Comparison of ENCODE assay signal across 10 mouse cellular contexts in the genomic region with DNA sequence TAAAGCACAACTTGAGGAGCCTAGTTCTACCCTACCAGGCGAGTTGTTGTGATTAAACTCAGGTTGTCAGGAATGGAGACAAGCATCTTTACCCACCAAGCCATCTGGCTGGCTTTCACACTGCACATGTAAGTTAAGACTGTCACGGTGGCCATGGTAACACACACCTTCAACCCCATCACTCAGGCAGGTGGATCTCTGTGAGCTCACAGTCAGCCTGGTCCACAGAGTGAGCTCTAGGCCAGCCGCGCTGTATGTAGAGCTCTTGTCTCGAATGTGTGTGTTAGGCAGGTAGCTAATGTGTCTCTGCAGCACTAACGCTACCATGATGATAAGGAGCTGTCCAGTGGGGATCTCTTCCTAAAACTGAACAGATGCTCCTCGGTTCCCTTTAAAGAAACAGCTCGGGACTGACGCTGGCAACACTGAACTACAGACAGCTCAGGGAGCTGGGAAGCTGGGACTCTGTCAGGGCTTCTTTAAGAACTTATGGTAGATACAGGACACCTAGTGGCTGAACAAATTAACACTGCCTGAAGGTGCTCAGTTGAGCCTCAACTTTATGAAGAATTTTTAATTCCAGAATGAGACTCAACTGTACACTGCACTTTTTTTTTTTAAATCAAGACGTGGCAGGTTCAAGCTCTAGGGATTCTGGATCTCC.
DNase-seq lines count a peak whose midpoint lies in the region; ATAC-seq and TF ChIP-seq lines count a peak whose summit lies in the region.
"Had no signal": no experiment of that assay in that cellular context is flagged by ENCODE, and none has a peak within 500 bp of the region (broad histone marks: within the 10 kb centered on the region; RNA-seq: fewer than 3 reads in every experiment).

No protein-coding gene starts in this region.

- H3K9ac ChIP-seq in CH12.LX (ENCODE audit: insufficient read depth, low read depth) = no peak overlapping the region
- no peak overlapping the region for H3K9ac ChIP-seq in heart, postnatal 0 days (replicated peaks; ENCODE audit: low read depth, low read length)

- peaks cover 2 to 11% of the 10 kb centered on the region in 2 experiments; a peak in 2 of 4 replicates for H3K4me1 ChIP-seq in CH12.LX (ENCODE audit: control insufficient read depth in 1 of 2, insufficient read depth in 2 of 2)
- no peaks in the 10 kb centered on the region for H3K4me1 ChIP-seq in heart, postnatal 0 days (ENCODE audit: control insufficient read depth, insufficient read depth)

- in situ Hi-C loops in CH12.LX (cut with MboI; ENCODE audit: low pct_ligation_motif_present, low pct_unique_long_range_greater_than_20kb, low sequenced_read_pairs) = no loop called here

- H3K36me3 ChIP-seq in CH12.LX (replicated peaks in 1 of 2; ENCODE audit: control insufficient read depth in 1 of 2, insufficient read depth in 1 of 2, low read length in 1 of 2) = no peaks in the 10 kb centered on the region
- no peaks in the 10 kb centered on the region for H3K36me3 ChIP-seq in heart, postnatal 0 days (replicated peaks; ENCODE audit: control insufficient read depth, insufficient read depth, low read length)
- H3K36me3 ChIP-seq: G1E had no signal

- peak; percentile 55; the same call in 1 of the 2 replicates for ATAC-seq in heart, postnatal 0 days (ENCODE audit: insufficient read depth, low read depth)

- peak in 1 of 2 experiments; percentile 64; a peak in 2 of 4 replicates for TF ChIP-seq CTCF in CH12.LX (conservative IDR thresholded peaks at IDR 0.05 in 1 of 2, IDR thresholded peaks at IDR 0.05 in 1 of 2; ENCODE audit: low read depth in 2 of 2, low read length in 2 of 2)
- TF ChIP-seq CTCF in heart, postnatal 0 days (IDR thresholded peaks at IDR 0.05; ENCODE audit: low read depth) = peak; percentile 53

- peak; percentile 6 for DNase-seq in gastrocnemius, postnatal 10 days
- DNase-seq in gastrocnemius, postnatal 25 days = no peak
- peak; percentile 45 for DNase-seq in CH12.LX (ENCODE audit: extremely low read depth)
- peak; percentile 56 to 64 for DNase-seq in cerebellum, postnatal 14 days
- DNase-seq in heart, postnatal 0 days (ENCODE audit: low spot score) = peak; percentile 41
- peak; percentile 26 to 44 for DNase-seq in left cerebral cortex, adult 18-20 months (ENCODE audit: low spot score in 2 of 2)
- peak; percentile 79 for DNase-seq in retina, embryonic 14.5 days (ENCODE audit: low spot score)
- DNase-seq in ovary, postnatal 36 days (ENCODE audit: low spot score) = no peak

- H3K9me3 ChIP-seq in CH12.LX (replicated peaks; ENCODE audit: low read length) = no peaks in the 10 kb centered on the region
- H3K9me3 ChIP-seq in heart, postnatal 0 days (replicated peaks; ENCODE audit: control insufficient read depth, low read length) = no peaks in the 10 kb centered on the region

- H3K27ac ChIP-seq in CH12.LX (ENCODE audit: insufficient read depth, low read depth) = no peak overlapping the region
- no peak overlapping the region for H3K27ac ChIP-seq in heart, postnatal 0 days (ENCODE audit: low read depth)

- WGBS in heart, postnatal 0 days = 48% methylated on average over 10 of the region's 10 CpGs

- H3K27me3 ChIP-seq in CH12.LX (replicated peaks) = no peaks in the 10 kb centered on the region
- no peaks in the 10 kb centered on the region for H3K27me3 ChIP-seq in heart, postnatal 0 days (ENCODE audit: control insufficient read depth, insufficient read depth, low read length)

- H3K79me2 ChIP-seq in CH12.LX (replicated peaks; ENCODE audit: control insufficient read depth, extremely low read depth, insufficient read depth, poor library complexity, severe bottlenecking) = no peaks in the 10 kb centered on the region

- TF ChIP-seq POLR2A in CH12.LX (IDR thresholded peaks at IDR 0.05; ENCODE audit: low read depth, low read length) = no peak

- TF ChIP-seq RAD21 in CH12.LX (IDR thresholded peaks at IDR 0.05; ENCODE audit: low read depth, low read length) = peak; percentile 78

- H3K4me2 ChIP-seq in CH12.LX (ENCODE audit: insufficient read depth, low read depth, poor library complexity, severe bottlenecking) = no peak overlapping the region
- no peak overlapping the region for H3K4me2 ChIP-seq in heart, postnatal 0 days (ENCODE audit: low read depth, low read length)

- no peak for TF ChIP-seq EP300 in CH12.LX (IDR thresholded peaks at IDR 0.05; ENCODE audit: low read length)
- TF ChIP-seq EP300 in heart, postnatal 0 days (IDR thresholded peaks at IDR 0.05; ENCODE audit: low read depth) = no peak

- dilution Hi-C loops in CH12.LX (cut with MboI; ENCODE audit: extremely low pct_ligation_motif_present, extremely low pct_unique_long_range_greater_than_20kb, low sequenced_read_pairs) = no loop called here

- no peak overlapping the region for H3K4me3 ChIP-seq in CH12.LX (replicated peaks in 1 of 3; ENCODE audit: low read depth in 2 of 3, low read length in 2 of 3, poor library complexity in 1 of 3)
- H3K4me3 ChIP-seq in heart, postnatal 0 days (ENCODE audit: low read depth, low read length) = no peak overlapping the region
- H3K4me3 ChIP-seq: myocyte had no signal

TF ChIP-seq in CH12.LX, 34 proteins besides CTCF, POLR2A, EP300 and RAD21:
- no peak for TF ChIP-seq MAX (IDR thresholded peaks at IDR 0.05; ENCODE audit: low read length)
- peak; percentile 62 for TF ChIP-seq SMC3 (IDR thresholded peaks at IDR 0.05; ENCODE audit: low read depth, low read length)
TF ChIP-seq in CH12.LX: peak in this region for 1.

Comparison
In these comparisons a context has a peak if more than half of its experiments do, and no peak if none do; other contexts are left out.
1. DNase-seq: peak in gastrocnemius, postnatal 10 days (single experiment), CH12.LX (single experiment), cerebellum, postnatal 14 days (2 of 2), heart, postnatal 0 days (single experiment), left cerebral cortex, adult 18-20 months (2 of 2) and retina, embryonic 14.5 days (single experiment); none in gastrocnemius, postnatal 25 days (single experiment) and ovary, postnatal 36 days (single experiment).